Mouse (Mus musculus): ENCODE results near the gene Aars.

GRCm38 (mm10) chr8:111079861-111080271 lies 46.9 kb downstream of the Aars start:
- no peak for TF ChIP-seq POLR2A (IDR thresholded peaks at IDR 0.05; ENCODE audit: borderline replicate concordance, extremely low read depth, low read depth, low read length)
- peak; percentile 16; the same call in 1 of the 2 replicates for TF ChIP-seq CTCF (IDR thresholded peaks at IDR 0.05; ENCODE audit: insufficient read depth, low read length)

Measured in lung, adult 2 months (tissue).